In genomic region chr11:76911325-76912054, GRCm38 (mm10) we compare ENCODE assay signal across 9 mouse cellular contexts. TPM values are rescaled to one million over a fixed set of nuclear protein-coding genes. Genes with fewer than 3 reads are reported as not detected.
DNase-seq lines count a peak whose midpoint lies in the region; ATAC-seq and TF ChIP-seq lines count a peak whose summit lies in the region.
"Had no signal": no experiment of that assay in that cellular context is flagged by ENCODE, and none has a peak within 500 bp of the region (broad histone marks: within the 10 kb centered on the region; RNA-seq: fewer than 3 reads in every experiment).

No protein-coding gene starts in this region.

- no peak overlapping the region for H3K4me2 ChIP-seq in neural tube, embryonic 13.5 days
- H3K4me2 ChIP-seq in stomach, postnatal 0 days (replicated peaks; ENCODE audit: low read depth): no peak overlapping the region

- no peaks in the 10 kb centered on the region; the same call in 1 of the 2 replicates for H3K27me3 ChIP-seq in neural tube, embryonic 13.5 days
- H3K27me3 ChIP-seq in stomach, postnatal 0 days (ENCODE audit: control insufficient read depth, insufficient read depth, low read length): no peaks in the 10 kb centered on the region

- peaks cover 25% of the 10 kb centered on the region for H3K4me1 ChIP-seq in neural tube, embryonic 13.5 days (replicated peaks)
- H3K4me1 ChIP-seq in stomach, postnatal 0 days (replicated peaks; ENCODE audit: control insufficient read depth, insufficient read depth): no peaks in the 10 kb centered on the region

- H3K4me3 ChIP-seq in neural tube, embryonic 13.5 days: no peak overlapping the region
- no peak overlapping the region for H3K4me3 ChIP-seq in stomach, postnatal 0 days (ENCODE audit: low read depth, low read length)

- intact Hi-C loops in gastrocnemius, postnatal 14 days (cut with DNase I; ENCODE audit: low total_unique reads): no loop called here

- WGBS in neural tube, embryonic 13.5 days: 12% methylated on average over 3 of the region's 3 CpGs
- 45% methylated on average over 3 of the region's 3 CpGs for WGBS in stomach, postnatal 0 days

- DNase-seq in frontal cortex, postnatal 36 days (ENCODE audit: low spot score in 2 of 2): peak; percentile 12 to 14
- no peak for DNase-seq in frontal cortex, postnatal 14 days (ENCODE audit: low spot score in 2 of 2)
- no peak for DNase-seq in neural tube, embryonic 10.5 days (ENCODE audit: extremely low spot score, low spot score)
- peak; percentile 78 for DNase-seq in kidney, postnatal 14 days
- DNase-seq in stomach, postnatal 0 days (ENCODE audit: low spot score): no peak
- no peak for DNase-seq in gastrocnemius, postnatal 14 days
- no peak for DNase-seq in c-Kit-positive CD71-positive TER-119-positive erythroid progenitor cells, embryonic 14.5 days (ENCODE audit: low spot score)

- no peak for TF ChIP-seq CTCF in stomach, postnatal 0 days (IDR thresholded peaks at IDR 0.05; ENCODE audit: low read depth)

- no peak for TF ChIP-seq EP300 in stomach, postnatal 0 days (optimal IDR thresholded peaks at IDR 0.05)

- H3K27ac ChIP-seq in neural tube, embryonic 13.5 days (replicated peaks): no peak overlapping the region; the same call in 1 of the 2 replicates
- no peak overlapping the region for H3K27ac ChIP-seq in stomach, postnatal 0 days (replicated peaks)

- H3K36me3 ChIP-seq in neural tube, embryonic 13.5 days: no peaks in the 10 kb centered on the region
- no peaks in the 10 kb centered on the region for H3K36me3 ChIP-seq in stomach, postnatal 0 days (ENCODE audit: control insufficient read depth, insufficient read depth, low read length)

- peak; percentile 84 for ATAC-seq in neural tube, embryonic 13.5 days (ENCODE audit: low read depth)
- ATAC-seq in stomach, postnatal 0 days (ENCODE audit: low FRiP score, low TSS enrichment): 0 out of 2 replicates have a peak, but pooled peaks have one; percentile 33

- no peak overlapping the region for H3K9ac ChIP-seq in neural tube, embryonic 13.5 days
- H3K9ac ChIP-seq in stomach, postnatal 0 days (ENCODE audit: low read length): no peak overlapping the region

- no peaks in the 10 kb centered on the region for H3K9me3 ChIP-seq in neural tube, embryonic 13.5 days
- no peaks in the 10 kb centered on the region for H3K9me3 ChIP-seq in stomach, postnatal 0 days (ENCODE audit: control insufficient read depth, low read length)

RNA-seq across cellular contexts. Expression of gene Tmigd1, which starts 9.5 kb away (rescaled TPM):
- 0.21 TPM in 1 of 2 replicates, not detected in the other for polyA plus RNA-seq in neural tube, embryonic 13.5 days (2015; fragmentation: Nextera tagmentation; extraction: Ambion mirVana)
- polyA plus RNA-seq in stomach, postnatal 0 days (2015; fragmentation: Nextera tagmentation; extraction: Ambion mirVana): 1.7 and 1.9 TPM in 2 replicates
- under 1 TPM; 0.24 to 0.45 TPM for total RNA-seq in gastrocnemius, postnatal 14 days (2021)
- polyA plus RNA-seq: testis, adult 2 months had no signal

RNA-seq across cellular contexts. Expression of gene Blmh, which starts 13.1 kb away (rescaled TPM):
- polyA plus RNA-seq in neural tube, embryonic 13.5 days (2015; fragmentation: Nextera tagmentation; extraction: Ambion mirVana): 146 and 180 TPM in 2 replicates
- polyA plus RNA-seq in stomach, postnatal 0 days (2015; fragmentation: Nextera tagmentation; extraction: Ambion mirVana): 118 TPM in 2 replicates
- 10 to 100 TPM; 38.8 to 41.7 TPM for total RNA-seq in gastrocnemius, postnatal 14 days (2021)

Comparison
In these comparisons a context has a peak if more than half of its experiments do, and no peak if none do; other contexts are left out.
1. DNase-seq: peak in frontal cortex, postnatal 36 days (2 of 2) and kidney, postnatal 14 days (single experiment); none in frontal cortex, postnatal 14 days (0 of 2), neural tube, embryonic 10.5 days (single experiment), stomach, postnatal 0 days (single experiment), gastrocnemius, postnatal 14 days (single experiment) and c-Kit-positive CD71-positive TER-119-positive erythroid progenitor cells, embryonic 14.5 days (single experiment).